Mouse (Mus musculus) embryonic fibroblast, embryonic 13.5 days (primary cell): ENCODE data around the gene Dnmt3c. TPM values are rescaled to one million over a fixed set of nuclear protein-coding genes. Genes with fewer than 3 reads are reported as not detected.

Source experiments
- H3K27ac ChIP-seq: 2 replicates; pipeline ENCODE4 v1.5.1; 2012; ENCODE audit warnings: low read length, control low read depth, inconsistent platforms; ENCODE audit not compliant: insufficient read depth
- H3K4me1 ChIP-seq: 2 replicates; pipeline ENCODE4 v1.6.1; 2011; ENCODE audit warnings: low read length; ENCODE audit not compliant: control insufficient read depth, insufficient read depth
- H3K4me3 ChIP-seq: 2 replicates; pipeline ENCODE4 v1.5.1; 2011; ENCODE audit warnings: mild to moderate bottlenecking, control low read depth, low read length; ENCODE audit not compliant: insufficient read depth
- CTCF ChIP-seq: IDR thresholded peaks from 2 replicates; pipeline ENCODE4 v1.5.1; 2011; ENCODE audit warnings: mild to moderate bottlenecking, control low read depth, low read length, moderate library complexity, borderline replicate concordance; ENCODE audit not compliant: insufficient read depth
- POLR2A ChIP-seq: IDR thresholded peaks from 2 replicates; pipeline ENCODE4 v1.6.1; 2011; ENCODE audit warnings: low read depth, mild to moderate bottlenecking, control low read depth, low read length, moderate library complexity
- polyA plus RNA-seq: library from polyadenylated mRNA; stranded (reverse); fragments of >200 nt; gene quantifications from 2 replicates; pipeline ENCODE4 v1.2.4, GENCODE M21; 2011; ENCODE audit warnings: low read depth; ENCODE audit not compliant: missing spikeins, insufficient read length

Gene Dnmt3c
- polyA plus RNA-seq, 1 experiment, result not detected

DNA sequence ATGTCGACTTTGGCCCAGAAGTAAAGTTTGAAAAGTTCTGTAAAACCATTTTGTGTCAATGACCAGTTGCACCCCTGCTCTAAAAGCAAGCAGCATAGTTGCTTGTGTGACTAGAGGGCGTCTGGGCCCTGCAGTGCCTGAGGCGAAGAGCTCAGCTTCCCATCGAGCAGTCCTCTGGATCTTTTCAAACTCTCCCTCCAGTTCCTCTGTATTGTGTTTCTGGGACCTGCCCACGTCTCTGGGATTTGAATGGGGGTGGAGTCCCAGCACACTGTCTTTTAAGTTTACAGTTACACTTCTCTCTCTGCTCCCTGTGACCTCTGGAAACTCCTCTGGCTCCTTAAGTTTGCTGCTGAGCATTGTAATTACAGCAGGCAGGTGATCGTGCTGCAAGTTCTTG is 71.0 kb downstream of the Dnmt3c start:
- H3K4me3 ChIP-seq, result no peak overlapping the region
- H3K4me1 ChIP-seq, result no peaks in the 10 kb centered on the region
- TF ChIP-seq CTCF (no peak), POLR2A (no peak)
- no peak overlapping the region for H3K27ac ChIP-seq

- Histone ChIP-seq H3K4me3 (no peak overlapping the region), H3K4me1 (no peaks in the 10 kb centered on the region), H3K27ac (no peak overlapping the region)
- TF ChIP-seq CTCF (no peak), POLR2A (no peak)
Measured at GRCm38 (mm10) chr2:153768881-153769280, 72.4 kb downstream of the Dnmt3c start.

DNA sequence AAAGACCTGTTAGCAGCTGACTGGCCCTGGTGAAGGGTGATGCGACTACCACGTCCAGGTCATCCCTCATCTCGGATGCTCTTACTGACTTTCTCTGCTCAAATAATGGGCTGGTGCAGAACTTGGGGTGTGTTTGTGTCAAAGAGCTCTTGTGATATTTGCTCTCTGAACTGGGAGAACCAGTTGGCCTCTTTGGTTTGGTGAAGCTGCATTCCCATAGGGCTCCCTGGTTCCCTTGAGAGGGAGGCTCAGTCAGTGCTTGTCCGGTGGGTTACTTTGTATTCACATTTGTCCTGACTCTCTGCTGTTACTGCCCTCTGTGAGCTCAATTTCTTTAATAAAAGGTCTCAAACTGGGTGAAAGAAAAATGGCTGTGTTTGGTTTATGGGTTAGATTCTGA is 76.5 kb downstream of the Dnmt3c start:
- no peak overlapping the region for H3K4me3 ChIP-seq
- H3K27ac ChIP-seq, result no peak overlapping the region
- H3K4me1 ChIP-seq, result no peaks in the 10 kb centered on the region
- TF ChIP-seq CTCF (no peak), POLR2A (no peak)

DNA sequence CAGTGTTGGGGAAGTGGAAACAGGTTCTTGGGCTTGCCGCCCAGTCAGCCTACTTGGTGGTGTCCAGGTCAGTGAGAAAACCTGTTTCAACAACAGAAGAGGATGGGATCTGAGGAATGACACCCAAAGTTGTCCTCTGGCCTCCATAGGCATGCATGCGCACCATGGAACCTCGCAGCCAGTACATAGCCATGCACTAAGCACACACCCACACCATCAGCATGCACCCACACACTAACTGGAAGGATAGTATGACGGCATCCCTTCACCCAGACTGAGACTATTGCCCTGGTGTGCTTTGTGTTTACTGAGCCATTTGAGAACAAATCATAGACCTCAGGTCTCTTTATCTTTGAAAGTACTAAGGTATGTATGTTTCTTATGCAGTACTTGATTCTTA is 79.0 kb downstream of the Dnmt3c start:
- H3K4me3 ChIP-seq, result no peak overlapping the region
- no peak overlapping the region for H3K27ac ChIP-seq
- 0 out of 2 replicates have a peak, but pooled peaks cover 2% of the 10 kb centered on the region for H3K4me1 ChIP-seq
- TF ChIP-seq POLR2A (no peak), CTCF (no peak)

- H3K4me1 ChIP-seq, result 0 out of 2 replicates have a peak, but pooled peaks cover 2% of the 10 kb centered on the region
- H3K27ac ChIP-seq, result no peak overlapping the region
- H3K4me3 ChIP-seq, result no peak overlapping the region
- TF ChIP-seq CTCF (no peak), POLR2A (no peak)
Measured at GRCm38 (mm10) chr2:153778638-153779362, 82.3 kb downstream of the Dnmt3c start.

Other genes with a start within 250 kb of the Dnmt3c start
- not detected in 2 replicates for gene 4930404H24Rik, start 203.9 kb upstream of the Dnmt3c start, polyA plus RNA-seq
- gene Nol4l, start 166.7 kb upstream of the Dnmt3c start, polyA plus RNA-seq, result 4.2 and 4.7 TPM in 2 replicates
- gene Commd7, start 63.9 kb upstream of the Dnmt3c start, polyA plus RNA-seq, result 34.3 and 35.9 TPM in 2 replicates
- 1.2 and 1.8 TPM in 2 replicates for gene Dnmt3b, start 47.2 kb upstream of the Dnmt3c start, polyA plus RNA-seq
- 170 and 199 TPM in 2 replicates for gene Mapre1, start 44.6 kb downstream of the Dnmt3c start, polyA plus RNA-seq
- gene Efcab8, start 83.3 kb downstream of the Dnmt3c start, polyA plus RNA-seq, result 0.32 and 0.72 TPM in 2 replicates
- not detected in 2 replicates for gene Sun5, start 174.4 kb downstream of the Dnmt3c start, polyA plus RNA-seq
- gene Bpifb2, start 178.4 kb downstream of the Dnmt3c start, polyA plus RNA-seq, result not detected in 2 replicates
- gene Bpifb6, start 203.7 kb downstream of the Dnmt3c start, polyA plus RNA-seq, result not detected in 2 replicates
- gene Bpifb3, start 221.6 kb downstream of the Dnmt3c start, polyA plus RNA-seq, result not detected in 2 replicates
- not detected in 2 replicates for gene Bpifb4, start 241.6 kb downstream of the Dnmt3c start, polyA plus RNA-seq